Mouse (Mus musculus): ENCODE data around the gene Rbms3.

The Rbms3 gene

DNA sequence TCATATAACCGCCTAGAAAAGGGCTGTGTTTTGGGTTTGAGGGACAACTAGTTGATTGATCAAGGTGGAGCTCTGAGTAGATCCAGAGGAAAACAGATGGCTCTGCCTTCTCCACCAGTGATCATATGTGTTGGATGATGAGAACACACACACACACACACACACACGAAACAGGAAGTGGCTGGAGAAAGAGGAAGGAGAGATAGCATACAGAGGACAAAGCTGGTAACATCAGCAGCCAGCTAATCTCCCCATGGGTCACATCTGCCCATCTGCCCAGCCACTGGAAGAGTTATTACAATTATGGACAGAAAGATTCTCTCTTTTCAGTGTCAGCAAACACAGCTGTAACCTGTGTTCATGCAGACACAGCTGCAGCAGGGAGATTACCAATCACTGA, 816.3 kb downstream of the Rbms3 start:
- DNase-seq, result no peak

DNA sequence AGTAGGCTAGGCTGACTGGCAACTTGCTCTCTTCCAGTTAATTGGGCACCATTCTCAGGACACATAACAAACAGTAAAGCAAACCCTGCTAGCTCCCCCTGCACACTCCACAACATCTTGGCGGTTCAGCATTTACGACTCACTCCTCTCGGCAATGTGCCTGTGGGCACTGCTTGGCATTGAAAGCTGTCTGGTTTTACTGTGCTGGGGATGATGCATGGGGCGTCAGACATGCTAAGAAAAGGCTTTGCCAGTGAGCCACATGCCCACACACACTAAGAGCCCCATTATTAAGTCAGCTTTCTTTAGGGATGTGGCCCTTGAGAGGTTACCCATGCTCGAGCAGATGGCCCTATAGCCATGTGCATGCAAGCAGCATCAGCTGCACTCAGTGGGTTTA, 820.5 kb downstream of the Rbms3 start:
- no peak for DNase-seq

- peak in 1 of 2 experiments; percentile 26 for DNase-seq
Measured at GRCm38 (mm10) chr9:116808401-116808800, 821.3 kb downstream of the Rbms3 start.

- peak; percentile 33 to 75 for DNase-seq
Measured at GRCm38 (mm10) chr9:116807166-116808081, 822.3 kb downstream of the Rbms3 start.

DNA sequence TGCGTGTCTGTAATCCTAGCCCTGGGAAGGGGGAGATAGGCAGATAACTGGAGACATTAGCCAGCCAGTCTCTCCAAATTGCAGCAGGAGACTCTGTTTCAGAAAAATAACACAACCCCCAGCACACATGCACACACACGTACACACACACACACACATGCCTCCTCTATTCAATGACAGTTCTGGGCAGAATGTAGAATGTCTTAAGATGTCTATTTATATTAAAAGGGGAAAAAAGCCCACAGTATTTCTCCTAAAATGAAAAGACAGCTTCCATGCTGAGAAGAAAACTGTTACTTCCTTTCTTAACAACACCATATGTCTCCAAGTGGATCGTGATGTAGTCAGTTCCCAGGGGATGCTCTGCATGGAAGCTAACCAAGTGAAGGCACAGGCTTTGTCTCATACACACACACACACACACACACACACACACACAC, 826.4 kb downstream of the Rbms3 start:
- no peak for DNase-seq

- no peak for DNase-seq
Measured at GRCm38 (mm10) chr9:116802602-116803001, 827.1 kb downstream of the Rbms3 start.

GRCm38 (mm10) chr9:116795240-116795955, 834.3 kb downstream of the Rbms3 start:
- no peak for DNase-seq

DNA sequence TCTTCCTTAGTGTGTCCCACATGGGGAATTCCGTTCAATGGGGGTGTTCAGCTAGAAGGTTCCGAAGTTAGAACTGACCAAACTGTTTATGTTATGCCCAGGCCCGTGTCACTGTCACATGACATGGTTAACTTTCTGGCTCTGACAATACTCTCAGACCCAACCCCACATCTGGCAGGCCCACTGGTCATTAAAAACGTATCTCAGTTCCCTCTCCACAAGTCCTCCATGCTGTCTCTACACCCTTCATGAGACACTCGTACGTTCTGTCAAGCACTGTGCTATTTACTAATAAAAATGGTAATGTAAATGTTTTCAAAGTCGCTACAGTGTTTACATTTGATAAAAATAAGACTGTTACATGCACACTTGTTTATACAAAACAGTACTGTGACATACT, 837.9 kb downstream of the Rbms3 start:
- DNase-seq, result no peak

GRCm38 (mm10) chr9:116786136-116787046, 843.3 kb downstream of the Rbms3 start:
- no peak for DNase-seq

DNA sequence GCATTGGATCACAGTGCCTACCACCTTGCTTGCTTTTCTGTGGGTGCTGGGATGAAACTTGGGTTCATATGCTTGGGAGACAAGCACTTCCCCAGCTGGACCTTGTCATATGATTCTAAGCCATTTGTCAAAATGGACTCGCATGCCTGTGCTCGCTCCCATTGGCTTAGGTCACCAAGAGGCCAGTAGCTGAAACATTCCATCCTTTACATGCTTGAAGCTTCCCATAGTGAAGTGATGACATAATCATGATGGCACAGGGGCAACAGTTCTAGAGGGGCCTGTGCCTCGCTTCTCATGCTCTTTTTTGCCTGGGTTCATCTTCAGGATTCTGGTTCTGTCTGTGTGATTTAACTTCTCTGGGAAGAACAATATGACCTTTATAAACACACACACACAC, 857.9 kb downstream of the Rbms3 start:
- peak in 1 of 2 experiments; percentile 38 for DNase-seq

DNA sequence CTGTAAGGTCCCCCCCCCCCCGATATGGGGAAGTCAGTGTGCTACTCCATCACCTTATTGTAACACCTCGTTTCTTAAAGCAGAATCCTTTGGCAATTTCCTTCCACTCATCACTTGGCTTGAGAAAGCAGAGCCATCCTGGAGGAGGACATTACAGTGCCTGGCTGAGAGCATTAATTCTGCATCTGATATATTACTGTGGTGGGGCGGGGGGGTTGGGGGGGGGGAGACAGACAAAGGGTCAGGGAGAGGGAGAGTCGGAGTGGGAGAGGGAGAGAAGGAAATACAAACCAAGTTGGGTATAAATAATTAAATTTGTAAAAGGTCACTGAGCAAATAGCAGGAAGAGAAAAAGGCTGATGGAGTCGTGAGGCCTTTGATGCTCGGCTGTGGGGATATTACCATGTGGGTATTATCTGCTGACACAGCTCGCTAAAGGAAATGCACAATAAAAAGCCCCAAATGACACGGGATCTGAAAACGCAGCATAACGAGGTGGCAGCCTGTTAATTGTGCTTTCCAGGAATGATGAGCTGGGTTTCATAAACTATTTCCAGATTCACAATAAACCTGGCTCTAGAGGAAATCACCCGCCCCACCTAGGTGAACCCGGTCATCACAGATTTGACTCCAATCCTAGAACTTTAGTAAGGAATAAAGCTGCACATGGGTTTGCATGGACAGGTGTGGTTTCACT, 860.2 kb downstream of the Rbms3 start:
- no peak for DNase-seq

GRCm38 (mm10) chr9:116762395-116763025, 867.2 kb downstream of the Rbms3 start:
- peak in 1 of 2 experiments; percentile 35 for DNase-seq

DNA sequence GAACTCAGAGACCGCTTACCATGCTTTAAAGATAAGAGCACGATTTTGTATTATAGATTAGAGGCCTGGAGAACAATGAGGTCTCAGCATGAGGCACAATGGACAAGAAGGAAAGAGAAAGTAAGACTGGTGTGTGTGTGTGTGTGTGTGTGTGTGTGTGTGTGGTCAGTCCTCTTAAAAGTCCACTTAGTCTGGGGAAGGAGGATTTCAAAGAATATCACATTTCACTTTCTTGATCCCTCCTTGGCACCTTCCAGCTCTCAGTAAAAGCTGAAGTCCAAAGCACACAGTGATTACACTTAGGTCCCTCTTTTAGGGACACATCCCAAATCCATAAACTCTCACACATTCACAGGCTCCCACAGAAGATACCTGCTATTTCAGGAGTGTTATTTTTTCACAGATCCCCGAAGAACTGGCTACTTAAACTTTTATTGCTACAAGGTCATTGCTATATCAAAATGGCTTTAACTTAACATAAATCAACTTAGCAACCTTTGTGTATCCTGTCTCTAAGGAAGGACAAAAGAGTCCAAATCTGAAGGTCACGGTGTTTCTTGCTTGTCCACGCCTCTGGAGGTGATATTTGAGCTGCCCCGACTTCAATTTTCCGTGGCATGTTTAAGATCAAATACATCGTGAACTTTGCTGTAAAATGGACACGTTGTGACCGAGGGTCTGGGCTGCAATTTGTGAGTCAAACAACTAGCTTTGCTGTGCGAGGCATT, 880.7 kb downstream of the Rbms3 start:
- no peak for DNase-seq

DNA sequence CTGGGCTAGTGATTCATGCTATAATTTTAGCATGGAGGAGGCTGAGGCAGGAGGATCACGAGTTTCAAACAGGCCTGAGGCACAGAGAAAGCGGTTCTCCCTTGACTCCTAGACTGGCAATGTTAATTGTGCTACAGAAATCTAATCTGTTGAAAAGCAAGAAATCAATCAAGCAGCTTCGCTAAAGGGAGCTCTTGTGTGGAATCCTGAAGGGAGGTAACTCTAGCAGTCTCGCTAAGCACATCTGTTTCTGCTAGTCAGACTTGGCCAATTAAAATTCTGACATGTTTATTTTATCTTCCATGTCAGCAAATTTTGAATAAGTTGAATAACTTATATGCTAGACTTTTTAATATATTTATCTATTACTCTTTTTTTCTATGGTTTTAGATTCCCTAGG, 881.4 kb downstream of the Rbms3 start:
- no peak for DNase-seq

- DNase-seq, result no peak
Measured at GRCm38 (mm10) chr9:116746871-116747270, 882.8 kb downstream of the Rbms3 start.

- DNase-seq, result no peak
Measured at GRCm38 (mm10) chr9:116737786-116738185, 891.9 kb downstream of the Rbms3 start.

GRCm38 (mm10) chr9:116729172-116729571, 900.5 kb downstream of the Rbms3 start:
- no peak for DNase-seq

DNA sequence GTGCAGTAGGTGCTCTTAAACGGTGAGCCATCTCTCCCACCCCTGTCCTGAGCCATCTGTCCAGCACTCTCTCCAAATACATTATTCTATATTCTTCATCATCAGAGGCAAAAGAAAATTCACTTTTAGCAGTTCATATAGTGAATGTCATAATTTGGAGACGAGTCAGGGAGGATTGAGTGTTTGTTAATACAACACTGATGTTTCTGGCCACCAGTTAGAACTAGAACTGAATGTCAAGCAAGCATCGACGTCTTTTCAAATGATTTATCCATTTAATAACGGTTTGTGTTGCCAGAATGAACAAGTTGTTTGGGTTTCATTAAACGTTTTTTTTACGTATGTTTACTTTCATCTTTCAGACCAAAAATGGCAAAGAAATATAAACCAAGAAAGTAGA, 901.1 kb downstream of the Rbms3 start:
- DNase-seq, result no peak

DNA sequence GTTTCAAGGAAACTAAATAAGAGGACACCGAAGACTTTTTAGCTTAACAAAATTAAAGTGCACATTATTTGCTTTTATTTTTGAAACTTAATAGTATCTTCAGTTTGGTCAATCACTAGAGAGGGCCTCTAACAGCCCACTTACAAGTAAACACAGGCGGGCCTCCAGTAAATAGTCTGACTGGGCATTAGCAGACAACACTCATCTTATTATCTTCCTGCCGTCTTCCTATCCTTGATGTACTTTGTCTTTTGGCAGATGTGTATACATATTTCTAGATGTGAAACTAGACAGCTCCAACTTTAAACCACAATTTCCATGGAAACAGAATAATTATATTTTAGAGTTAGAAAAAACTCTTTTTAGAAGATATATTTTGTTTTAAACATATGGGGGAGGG, 901.6 kb downstream of the Rbms3 start:
- no peak for DNase-seq

- no peak for DNase-seq
Measured at GRCm38 (mm10) chr9:116724581-116724980, 905.1 kb downstream of the Rbms3 start.

DNA sequence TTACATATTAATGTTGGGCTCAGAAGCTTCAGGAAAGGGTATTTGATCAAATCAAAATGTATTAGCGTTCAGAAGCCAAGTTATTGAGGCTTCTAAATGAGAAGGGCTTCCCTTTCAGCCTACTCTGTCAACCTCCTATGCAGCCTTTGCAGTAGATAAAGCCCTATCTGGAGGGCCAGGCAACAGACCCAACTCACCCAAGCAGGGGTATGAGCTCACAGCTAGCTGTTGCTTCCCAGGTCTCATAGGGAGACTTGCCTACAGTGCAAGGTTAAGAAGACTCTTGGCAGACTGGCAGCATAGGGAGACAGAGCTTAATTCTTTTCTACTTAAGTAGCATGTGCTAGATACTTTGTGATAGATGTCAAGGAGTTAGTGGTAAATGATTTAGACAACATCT, 926.6 kb downstream of the Rbms3 start:
- DNase-seq, result no peak
